Mouse (Mus musculus) frontal cortex, adult (tissue): ENCODE measurements at regions not wholly inside any gene's neighbourhood (a gene's known extent, or its start where the extent isn't known, plus 50 kb on each side); places are given as distances from the start of the nearest gene placed in this dataset.
A peak's percentile ranks its signal among the peaks of the same experiment; 100 is the strongest.

Source experiments
- ATAC-seq: cut with Nextera tagmentation; 2 replicates; pipeline ENCODE4 v1.9.2; 2017; ENCODE audit warnings: mild to moderate bottlenecking, moderate library complexity, mixed read lengths; ENCODE audit not compliant: low TSS enrichment

GRCm38 (mm10) chr14:110013229-110013628 lies 741.7 kb downstream of the Slitrk6 start:
- no peak for ATAC-seq

DNA sequence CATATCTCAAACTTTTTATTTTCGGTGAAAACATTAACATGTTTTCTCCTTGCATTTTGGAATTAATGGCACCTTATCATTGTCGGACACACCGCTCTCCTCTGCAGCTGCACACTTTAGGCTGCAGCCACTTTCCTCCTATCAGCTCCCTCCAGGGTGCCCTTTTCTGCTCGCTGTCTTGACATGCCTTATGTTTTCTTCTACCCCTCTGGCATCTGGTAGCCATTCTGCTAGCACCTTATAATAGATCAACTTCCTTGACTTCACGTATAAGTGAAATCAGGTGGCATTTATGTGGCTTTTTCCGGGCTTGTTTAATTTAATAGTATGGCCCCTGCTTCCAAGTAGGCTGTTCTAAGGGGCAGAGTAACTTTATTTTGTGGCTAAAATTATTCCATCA lies 747.8 kb downstream of the Slitrk6 start:
- ATAC-seq, result no peak

- no peak for ATAC-seq
Observed at GRCm38 (mm10) chr14:109985026-109985425, 769.9 kb downstream of the Slitrk6 start.

GRCm38 (mm10) chr14:109958008-109958407 lies 796.9 kb downstream of the Slitrk6 start:
- no peak for ATAC-seq

DNA sequence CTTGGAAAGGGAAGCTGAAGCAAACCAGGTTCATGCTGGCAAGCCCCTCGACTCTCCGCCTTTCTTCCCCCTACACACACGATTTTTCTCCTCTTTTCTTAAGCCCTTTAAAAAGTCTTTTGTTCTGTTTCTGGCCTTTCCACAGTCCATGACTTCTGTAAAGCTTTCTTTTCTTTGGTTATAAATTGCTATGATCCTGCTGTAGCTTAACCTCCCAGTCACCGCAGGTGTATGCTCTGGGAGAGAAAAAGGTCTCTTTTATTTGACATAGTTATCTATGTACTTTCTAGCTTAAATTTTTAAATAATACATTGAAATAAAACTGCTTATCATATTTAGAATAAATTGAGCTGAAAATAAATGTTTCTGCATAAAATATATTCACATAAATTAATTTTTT lies 813.0 kb downstream of the Slitrk6 start:
- ATAC-seq, result no peak

GRCm38 (mm10) chr14:109941162-109941561 lies 813.8 kb downstream of the Slitrk6 start:
- peak; percentile 86 for ATAC-seq

DNA sequence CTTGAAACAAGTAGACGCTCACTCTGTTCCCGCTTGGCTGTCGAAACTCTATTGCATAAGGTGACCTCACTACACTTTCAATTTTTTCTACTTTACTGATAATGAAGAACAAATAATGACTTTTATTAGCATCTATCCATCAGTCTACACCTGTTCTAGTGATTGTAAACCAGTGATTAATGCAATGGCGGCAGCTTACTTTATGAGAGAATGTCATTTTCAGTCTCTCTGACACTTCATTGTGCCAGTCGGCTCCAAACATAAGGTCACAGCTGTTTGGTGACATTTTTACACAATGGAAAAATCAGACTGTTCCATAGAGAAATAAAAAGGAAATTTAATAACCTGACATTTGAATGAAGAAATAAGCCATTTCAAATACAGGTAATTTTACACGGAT lies 817.5 kb downstream of the Slitrk6 start:
- ATAC-seq, result no peak

- no peak for ATAC-seq
Observed at GRCm38 (mm10) chr14:109928977-109929376, 826.0 kb downstream of the Slitrk6 start.

DNA sequence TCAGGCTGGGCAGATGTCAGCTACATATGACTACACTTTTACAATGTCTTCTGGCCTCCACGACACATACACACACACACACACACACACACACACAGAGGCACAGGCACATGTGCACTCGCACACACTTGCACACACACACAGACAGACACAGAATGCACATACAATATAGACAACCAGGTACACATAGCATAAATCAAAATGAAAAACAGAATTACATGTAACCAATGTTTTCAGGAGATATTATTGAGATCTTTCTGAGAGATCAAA lies 863.1 kb downstream of the Slitrk6 start:
- ATAC-seq, result no peak

DNA sequence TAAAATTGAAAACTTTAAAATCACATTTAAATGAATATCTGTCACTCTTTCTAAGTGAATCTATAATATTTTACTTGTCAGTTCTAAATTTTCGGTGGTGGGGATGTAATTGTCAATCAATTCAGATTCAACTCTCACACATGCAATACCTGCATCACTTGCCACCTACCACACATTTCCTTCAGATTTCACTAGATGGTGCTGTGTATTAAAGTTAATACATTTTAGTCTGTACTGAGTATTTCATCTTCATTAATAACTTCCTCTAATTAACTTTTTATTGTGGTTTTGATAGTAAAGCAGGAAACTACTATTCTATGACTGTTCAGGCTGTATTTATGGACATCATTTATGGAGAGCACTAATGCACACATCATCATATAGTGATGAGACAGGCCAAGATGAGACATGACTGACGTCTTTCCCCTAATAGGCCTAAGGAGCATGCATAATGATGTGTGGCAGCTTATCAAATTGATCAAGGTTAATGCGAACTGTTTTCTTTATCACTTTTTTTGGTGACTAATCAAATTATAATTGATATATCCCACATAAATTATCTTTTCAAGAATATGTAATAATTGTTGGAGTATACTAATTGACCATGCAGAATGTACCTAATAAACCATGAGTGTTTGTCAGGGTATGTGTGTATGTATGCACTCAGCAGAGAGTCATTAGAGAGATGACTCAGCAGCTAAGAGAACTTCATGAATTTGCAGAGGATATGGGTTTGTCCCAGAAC lies 863.6 kb downstream of the Slitrk6 start:
- peak; percentile 64; the same call in 1 of the 2 replicates for ATAC-seq

DNA sequence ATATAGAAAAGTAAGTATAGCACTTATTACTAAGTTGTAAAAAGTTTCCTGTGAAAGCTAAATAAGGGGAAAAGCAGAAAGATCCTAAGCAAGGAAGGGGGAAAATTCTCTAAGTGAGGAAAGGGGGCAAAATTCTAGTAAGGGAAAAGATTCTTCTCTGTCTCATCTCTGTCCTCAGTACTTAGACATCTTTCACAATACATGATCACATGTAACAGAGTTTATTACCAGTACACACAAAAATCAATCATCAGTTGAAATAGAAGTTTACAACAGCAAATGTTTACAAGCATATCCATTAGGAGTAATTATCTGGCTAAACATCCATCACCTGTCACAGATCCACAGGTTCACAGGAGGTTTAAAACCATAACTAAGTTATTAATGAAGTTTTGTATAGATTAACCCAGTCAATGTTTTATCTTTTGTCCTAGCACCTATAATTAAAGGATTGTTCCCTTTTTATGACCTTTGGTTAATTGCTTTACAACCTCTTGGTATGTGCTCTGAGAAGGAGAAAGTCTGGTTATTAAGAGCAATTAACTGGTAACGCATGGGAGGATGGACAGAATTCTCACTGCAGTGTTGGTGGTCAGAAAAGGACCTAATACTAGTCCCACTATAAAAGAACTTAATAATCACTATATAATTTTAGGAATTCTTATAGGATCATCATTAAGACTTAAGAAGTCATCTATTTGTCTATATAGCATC lies 877.8 kb downstream of the Slitrk6 start:
- no peak for ATAC-seq

DNA sequence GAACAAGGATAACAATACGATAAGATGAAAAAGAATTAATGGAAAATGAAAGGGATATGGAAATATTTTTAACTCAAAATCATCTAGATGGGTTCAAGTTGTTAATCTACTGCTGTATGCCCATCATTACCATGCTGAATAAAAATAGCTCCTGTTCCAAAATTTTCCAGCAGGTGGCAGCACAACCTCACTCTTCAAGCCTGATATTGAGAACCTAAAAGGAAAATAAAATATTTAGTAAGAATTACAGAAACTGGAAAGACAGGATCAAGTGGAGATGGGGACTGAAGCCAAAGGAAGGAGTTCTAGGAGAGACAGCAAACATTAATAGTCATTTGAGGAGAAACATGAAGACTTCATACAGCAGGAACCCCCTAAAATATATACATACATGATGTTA lies 880.7 kb downstream of the Slitrk6 start:
- peak; percentile 62; the same call in 1 of the 2 replicates for ATAC-seq

DNA sequence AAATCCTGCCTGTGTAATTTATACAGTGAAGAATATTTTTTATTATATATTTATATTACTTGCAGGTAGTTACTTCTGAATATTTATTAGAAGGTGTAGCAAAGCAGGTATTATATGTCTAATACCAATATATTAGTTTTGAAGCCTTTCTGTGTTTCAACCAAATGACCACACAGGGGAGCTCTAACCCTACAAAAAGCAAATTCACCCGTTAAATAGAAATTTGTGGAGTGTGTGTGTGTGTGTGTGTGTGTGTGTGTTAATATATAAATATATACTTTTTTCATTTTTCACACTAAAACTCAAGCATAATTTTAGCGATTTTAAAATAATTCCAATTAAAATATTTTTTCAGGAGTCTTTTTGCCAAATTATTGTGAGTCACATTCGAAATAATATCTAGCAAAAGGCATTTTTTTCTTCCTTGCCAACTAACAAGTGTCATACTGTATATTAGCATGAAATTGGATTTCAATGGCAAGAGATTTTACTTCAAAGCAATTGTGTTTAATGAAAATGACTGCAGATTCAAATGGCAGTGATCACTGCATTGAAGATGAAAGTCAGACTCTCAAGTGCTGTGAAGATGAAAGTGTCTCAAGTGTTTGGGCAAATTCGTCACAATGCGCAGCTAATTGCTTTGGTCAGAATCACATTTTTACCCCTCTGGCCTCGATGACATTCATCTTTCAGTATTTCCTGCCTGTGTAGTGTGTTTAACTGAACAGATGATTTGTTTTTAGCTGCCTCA lies 914.4 kb downstream of the Slitrk6 start:
- peak; percentile 59; the same call in 1 of the 2 replicates for ATAC-seq

DNA sequence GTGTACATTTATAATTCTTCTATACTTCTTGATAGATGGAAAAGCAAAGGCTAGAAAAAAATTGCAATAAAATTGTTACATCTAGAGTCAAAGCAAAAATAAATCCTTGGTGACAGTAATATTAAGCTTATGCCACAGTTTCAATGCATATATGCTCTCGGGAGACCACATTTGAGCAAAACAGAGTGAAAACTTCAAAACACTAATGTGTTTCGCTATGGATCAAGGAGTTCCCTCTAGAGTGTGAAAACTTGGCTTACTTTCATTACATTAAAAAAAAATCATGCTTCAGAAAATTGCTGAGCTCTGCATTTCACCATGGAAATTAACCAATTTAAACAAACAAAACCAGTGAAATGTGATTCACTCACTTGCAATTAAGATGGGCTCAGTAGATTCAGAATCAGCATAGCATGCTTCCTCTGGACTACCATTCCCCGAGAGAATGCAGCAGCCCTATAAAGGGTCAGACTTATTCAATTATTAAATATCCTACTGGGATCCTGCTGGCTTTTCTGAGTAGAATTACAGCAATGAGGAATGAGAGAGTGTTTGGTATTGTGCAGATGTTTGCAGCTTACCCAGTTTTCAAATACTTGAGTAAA lies 888.7 kb upstream of the Slitrk1 start:
- ATAC-seq, result no peak

GRCm38 (mm10) chr14:109772246-109772645 lies 858.3 kb upstream of the Slitrk1 start:
- no peak for ATAC-seq

DNA sequence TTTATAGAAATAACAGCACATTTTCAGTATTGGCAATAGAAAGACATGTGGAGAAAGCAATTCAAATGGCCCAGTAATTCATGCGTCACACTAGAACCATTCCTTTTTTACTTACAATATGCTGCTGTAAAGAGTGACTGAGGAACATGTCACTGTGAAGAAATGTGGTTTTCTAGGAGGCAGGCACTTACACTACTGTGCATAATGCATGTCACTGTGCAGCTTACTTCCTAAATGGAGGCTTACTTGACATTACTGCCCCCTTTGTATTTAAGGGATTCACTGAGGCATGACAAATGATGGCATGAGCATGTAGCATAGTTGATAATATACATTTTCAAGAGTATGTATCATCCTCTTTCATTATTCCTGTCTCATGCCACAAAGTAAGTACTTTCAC lies 846.9 kb upstream of the Slitrk1 start:
- no peak for ATAC-seq
